Mouse (Mus musculus): ENCODE data around the gene Gm20390. TPM values are rescaled to one million over a fixed set of nuclear protein-coding genes. Genes with fewer than 3 reads are reported as not detected.
A peak's percentile ranks its signal among the peaks of the same experiment; 100 is the strongest.

Gm20390 gene
- 1.9 TPM in 1 of 3 replicates, not detected in the others for total RNA-seq (2017)

- peak; percentile 96 for ATAC-seq (replicated peaks; ENCODE audit: insufficient number of reproducible peaks, low FRiP score, low TSS enrichment, poor library complexity, severe bottlenecking)
Observed at GRCm38 (mm10) chr11:93968005-93968847, at the start of gene Gm20390, which contains the start of gene Nme1. Gene Gm20390 (minus strand): TSS chr11:93968293. Gene Nme1 (minus strand): TSS chr11:93968521.

- no peak for ATAC-seq (replicated peaks; ENCODE audit: insufficient number of reproducible peaks, low FRiP score, low TSS enrichment, poor library complexity, severe bottlenecking)
Observed at GRCm38 (mm10) chr11:94003346-94003745, 35.3 kb upstream of the Gm20390 start.

- no peak for ATAC-seq (replicated peaks; ENCODE audit: insufficient number of reproducible peaks, low FRiP score, low TSS enrichment, poor library complexity, severe bottlenecking)
Observed at GRCm38 (mm10) chr11:93999276-93999675, 31.2 kb upstream of the Gm20390 start.

- ATAC-seq (replicated peaks; ENCODE audit: insufficient number of reproducible peaks, low FRiP score, low TSS enrichment, poor library complexity, severe bottlenecking) = peak; percentile 12; the same call in 1 of the 2 replicates
Observed at GRCm38 (mm10) chr11:93997141-93997775, 29.2 kb upstream of the Gm20390 start.

GRCm38 (mm10) chr11:93996306-93997140 is 28.4 kb upstream of the Gm20390 start:
- peak; percentile 51 for ATAC-seq (replicated peaks; ENCODE audit: insufficient number of reproducible peaks, low FRiP score, low TSS enrichment, poor library complexity, severe bottlenecking)

GRCm38 (mm10) chr11:93995720-93996305 is 27.7 kb upstream of the Gm20390 start, which contains the start of gene Spag9:
Gene Spag9 (plus strand): TSS chr11:93996091.
- ATAC-seq (replicated peaks; ENCODE audit: insufficient number of reproducible peaks, low FRiP score, low TSS enrichment, poor library complexity, severe bottlenecking) = peak; percentile 66

GRCm38 (mm10) chr11:93995111-93995719 is 27.1 kb upstream of the Gm20390 start:
- peak; percentile 92 for ATAC-seq (replicated peaks; ENCODE audit: insufficient number of reproducible peaks, low FRiP score, low TSS enrichment, poor library complexity, severe bottlenecking)

GRCm38 (mm10) chr11:93994531-93994930 is 26.4 kb upstream of the Gm20390 start:
- ATAC-seq (replicated peaks; ENCODE audit: insufficient number of reproducible peaks, low FRiP score, low TSS enrichment, poor library complexity, severe bottlenecking) = no peak

GRCm38 (mm10) chr11:93988328-93989062 is 20.4 kb upstream of the Gm20390 start:
- no peak for ATAC-seq (replicated peaks; ENCODE audit: insufficient number of reproducible peaks, low FRiP score, low TSS enrichment, poor library complexity, severe bottlenecking)

- peak; percentile 55 for ATAC-seq (replicated peaks; ENCODE audit: insufficient number of reproducible peaks, low FRiP score, low TSS enrichment, poor library complexity, severe bottlenecking)
Observed at GRCm38 (mm10) chr11:93987625-93988327, 19.7 kb upstream of the Gm20390 start.

- no peak for ATAC-seq (replicated peaks; ENCODE audit: insufficient number of reproducible peaks, low FRiP score, low TSS enrichment, poor library complexity, severe bottlenecking)
Observed at GRCm38 (mm10) chr11:93987026-93987425, 18.9 kb upstream of the Gm20390 start.

GRCm38 (mm10) chr11:93986298-93986697 is 18.2 kb upstream of the Gm20390 start:
- ATAC-seq (replicated peaks; ENCODE audit: insufficient number of reproducible peaks, low FRiP score, low TSS enrichment, poor library complexity, severe bottlenecking) = no peak

- ATAC-seq (replicated peaks; ENCODE audit: insufficient number of reproducible peaks, low FRiP score, low TSS enrichment, poor library complexity, severe bottlenecking) = no peak
Observed at GRCm38 (mm10) chr11:93985265-93985664, 17.2 kb upstream of the Gm20390 start.

GRCm38 (mm10) chr11:93984619-93985018 is 16.5 kb upstream of the Gm20390 start:
- ATAC-seq (replicated peaks; ENCODE audit: insufficient number of reproducible peaks, low FRiP score, low TSS enrichment, poor library complexity, severe bottlenecking) = peak; percentile 38; the same call in 1 of the 2 replicates

- ATAC-seq (replicated peaks; ENCODE audit: insufficient number of reproducible peaks, low FRiP score, low TSS enrichment, poor library complexity, severe bottlenecking) = no peak
Observed at GRCm38 (mm10) chr11:93979502-93980049, 11.5 kb upstream of the Gm20390 start.

GRCm38 (mm10) chr11:93972951-93973350 is 4.9 kb upstream of the Gm20390 start:
- no peak for ATAC-seq (replicated peaks; ENCODE audit: insufficient number of reproducible peaks, low FRiP score, low TSS enrichment, poor library complexity, severe bottlenecking)

- no peak for ATAC-seq (replicated peaks; ENCODE audit: insufficient number of reproducible peaks, low FRiP score, low TSS enrichment, poor library complexity, severe bottlenecking)
Observed at GRCm38 (mm10) chr11:93969799-93970198, 1.7 kb upstream of the Gm20390 start.
